Mouse (Mus musculus): Measurements from ENCODE around the gene Psenen. TPM values are rescaled to one million over a fixed set of nuclear protein-coding genes. Genes with fewer than 3 reads are reported as not detected.

Psenen gene
- polyA plus RNA-seq, 1 experiment, result 223 TPM

- TF ChIP-seq CTCF (conservative IDR thresholded peaks at IDR 0.05; ENCODE audit: insufficient read depth, insufficient read length, low read depth, low read length) (no peak), POLR2A (IDR thresholded peaks at IDR 0.05; ENCODE audit: low read depth, low read length) (no peak)
- Histone ChIP-seq H3K4me1 (ENCODE audit: control insufficient read depth, insufficient read depth, low read length) (peaks cover 8% of the 10 kb centered on the region), H3K27me3 (replicated peaks; ENCODE audit: control insufficient read depth, insufficient read depth, low read length) (no peaks in the 10 kb centered on the region), H3K36me3 (ENCODE audit: control insufficient read depth, insufficient read depth, low read length) (no peaks in the 10 kb centered on the region), H3K27ac (ENCODE audit: insufficient read depth, low read depth, low read length) (no peak overlapping the region), H3K4me3 (ENCODE audit: insufficient read depth, low read depth, low read length) (no peak overlapping the region)
- no peak for DNase-seq
- 41% methylated on average over 8 of the region's 8 CpGs for WGBS
Measured at GRCm38 (mm10) chr7:30604424-30604823, 41.0 kb upstream of the Psenen start.

GRCm38 (mm10) chr7:30602583-30602982 lies 39.2 kb upstream of the Psenen start:
- no peak for TF ChIP-seq POLR2A (IDR thresholded peaks at IDR 0.05; ENCODE audit: low read depth, low read length)
- TF ChIP-seq CTCF (conservative IDR thresholded peaks at IDR 0.05; ENCODE audit: insufficient read depth, insufficient read length, low read depth, low read length), result no peak
- 6% methylated on average over 3 of the region's 3 CpGs for WGBS
- DNase-seq, result peak; percentile 82
- H3K4me1 ChIP-seq (ENCODE audit: control insufficient read depth, insufficient read depth, low read length), result peaks cover 8% of the 10 kb centered on the region
- H3K27ac ChIP-seq (ENCODE audit: insufficient read depth, low read depth, low read length), result peak overlapping the region; percentile 83
- H3K4me3 ChIP-seq (ENCODE audit: insufficient read depth, low read depth, low read length), result no peak overlapping the region
- no peaks in the 10 kb centered on the region for H3K36me3 ChIP-seq (ENCODE audit: control insufficient read depth, insufficient read depth, low read length)
- H3K27me3 ChIP-seq (replicated peaks; ENCODE audit: control insufficient read depth, insufficient read depth, low read length), result no peaks in the 10 kb centered on the region; the same call in 1 of the 2 replicates

GRCm38 (mm10) chr7:30600651-30601050 lies 37.2 kb upstream of the Psenen start:
- no peak for TF ChIP-seq CTCF (conservative IDR thresholded peaks at IDR 0.05; ENCODE audit: insufficient read depth, insufficient read length, low read depth, low read length)
- no peak for TF ChIP-seq POLR2A (IDR thresholded peaks at IDR 0.05; ENCODE audit: low read depth, low read length)
- no peaks in the 10 kb centered on the region for H3K36me3 ChIP-seq (ENCODE audit: control insufficient read depth, insufficient read depth, low read length)
- no peaks in the 10 kb centered on the region; the same call in 1 of the 2 replicates for H3K27me3 ChIP-seq (replicated peaks; ENCODE audit: control insufficient read depth, insufficient read depth, low read length)
- 54% methylated on average over 7 of the region's 7 CpGs for WGBS
- H3K27ac ChIP-seq (ENCODE audit: insufficient read depth, low read depth, low read length), result peak overlapping the region; percentile 89
- no peak overlapping the region for H3K4me3 ChIP-seq (ENCODE audit: insufficient read depth, low read depth, low read length)
- DNase-seq, result peak; percentile 70
- H3K4me1 ChIP-seq (ENCODE audit: control insufficient read depth, insufficient read depth, low read length), result peaks cover 8% of the 10 kb centered on the region

DNA sequence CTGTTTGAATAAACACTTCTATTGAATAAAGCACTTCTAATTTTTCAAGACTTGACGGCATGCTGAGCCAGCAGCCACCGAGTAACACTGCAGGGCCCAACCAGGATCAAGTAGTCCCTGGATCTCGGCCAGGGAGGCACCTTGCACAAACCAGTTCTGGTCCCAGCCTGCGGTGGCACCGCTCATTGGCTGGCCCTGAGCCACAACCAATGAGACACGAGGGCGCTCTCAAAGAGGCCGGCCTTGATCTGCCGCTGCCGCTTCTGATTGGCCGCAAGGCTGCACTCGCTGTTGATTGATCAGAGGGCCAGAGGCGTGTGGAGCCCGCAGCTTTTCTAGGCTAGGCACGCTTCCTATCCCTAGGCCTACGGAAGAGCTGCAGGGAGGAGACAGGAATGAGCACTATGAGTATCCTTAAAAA lies 36.5 kb upstream of the Psenen start:
- peak; percentile 99 for DNase-seq
- Histone ChIP-seq H3K27me3 (replicated peaks; ENCODE audit: control insufficient read depth, insufficient read depth, low read length) (no peaks in the 10 kb centered on the region; the same call in 1 of the 2 replicates), H3K4me3 (ENCODE audit: insufficient read depth, low read depth, low read length) (no peak overlapping the region), H3K4me1 (ENCODE audit: control insufficient read depth, insufficient read depth, low read length) (peaks cover 8% of the 10 kb centered on the region), H3K27ac (ENCODE audit: insufficient read depth, low read depth, low read length) (peak overlapping the region; percentile 89), H3K36me3 (ENCODE audit: control insufficient read depth, insufficient read depth, low read length) (no peaks in the 10 kb centered on the region)
- WGBS, result 3% methylated on average over 16 of the region's 16 CpGs
- TF ChIP-seq CTCF (conservative IDR thresholded peaks at IDR 0.05; ENCODE audit: insufficient read depth, insufficient read length, low read depth, low read length) (no peak), POLR2A (IDR thresholded peaks at IDR 0.05; ENCODE audit: low read depth, low read length) (no peak)

DNA sequence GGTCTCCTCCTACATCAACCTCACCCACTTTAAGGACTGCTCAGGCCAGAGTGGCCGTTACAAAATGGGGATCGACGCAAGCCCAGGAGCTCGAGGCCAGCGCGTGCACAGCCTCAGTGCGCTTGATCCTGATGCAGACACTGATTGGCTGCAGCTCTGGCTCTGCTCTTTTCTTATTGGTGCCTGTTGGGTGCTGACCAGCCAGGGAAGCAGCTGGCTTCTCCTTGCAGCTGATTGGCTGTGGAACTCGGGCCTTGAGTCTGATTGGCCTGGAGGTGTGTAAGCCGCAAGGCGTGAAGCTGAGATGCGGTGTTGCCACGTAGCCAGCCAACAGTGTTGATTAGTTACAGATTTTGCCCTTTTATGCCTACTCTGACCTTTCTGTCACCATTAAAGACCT lies 35.4 kb upstream of the Psenen start, which contains the start of gene Zbtb32:
Gene Zbtb32, minus strand, starts transcription at position 124 of the 400 bp plus-strand sequence.
- DNase-seq, result no peak
- TF ChIP-seq POLR2A (IDR thresholded peaks at IDR 0.05; ENCODE audit: low read depth, low read length) (no peak), CTCF (conservative IDR thresholded peaks at IDR 0.05; ENCODE audit: insufficient read depth, insufficient read length, low read depth, low read length) (no peak)
- 92% methylated on average over 12 of the region's 12 CpGs for WGBS

GRCm38 (mm10) chr7:30596811-30597210 lies 33.4 kb upstream of the Psenen start:
- Histone ChIP-seq H3K4me1 (ENCODE audit: control insufficient read depth, insufficient read depth, low read length) (no peaks in the 10 kb centered on the region; the same call in 1 of the 2 replicates), H3K36me3 (ENCODE audit: control insufficient read depth, insufficient read depth, low read length) (no peaks in the 10 kb centered on the region), H3K4me3 (ENCODE audit: insufficient read depth, low read depth, low read length) (no peak overlapping the region), H3K27ac (ENCODE audit: insufficient read depth, low read depth, low read length) (no peak overlapping the region), H3K27me3 (replicated peaks; ENCODE audit: control insufficient read depth, insufficient read depth, low read length) (no peaks in the 10 kb centered on the region; the same call in 1 of the 2 replicates)
- DNase-seq, result no peak
- 83% methylated on average over 5 of the region's 5 CpGs for WGBS
- no peak for TF ChIP-seq CTCF (conservative IDR thresholded peaks at IDR 0.05; ENCODE audit: insufficient read depth, insufficient read length, low read depth, low read length)
- TF ChIP-seq POLR2A (IDR thresholded peaks at IDR 0.05; ENCODE audit: low read depth, low read length), result no peak

More for the DNA sequence above, 35.4 kb upstream of the Psenen start, which contains the start of gene Zbtb32:
- Histone ChIP-seq H3K4me3 (ENCODE audit: insufficient read depth, low read depth, low read length) (no peak within 1 kb of the TSS), H3K27ac (ENCODE audit: insufficient read depth, low read depth, low read length) (peak within 1 kb of the TSS; percentile 28), H3K4me1 (ENCODE audit: control insufficient read depth, insufficient read depth, low read length) (peaks cover 8% of the 10 kb centered on the region), H3K36me3 (ENCODE audit: control insufficient read depth, insufficient read depth, low read length) (no peaks in the 10 kb centered on the region), H3K27me3 (replicated peaks; ENCODE audit: control insufficient read depth, insufficient read depth, low read length) (no peaks in the 10 kb centered on the region; the same call in 1 of the 2 replicates)

DNA sequence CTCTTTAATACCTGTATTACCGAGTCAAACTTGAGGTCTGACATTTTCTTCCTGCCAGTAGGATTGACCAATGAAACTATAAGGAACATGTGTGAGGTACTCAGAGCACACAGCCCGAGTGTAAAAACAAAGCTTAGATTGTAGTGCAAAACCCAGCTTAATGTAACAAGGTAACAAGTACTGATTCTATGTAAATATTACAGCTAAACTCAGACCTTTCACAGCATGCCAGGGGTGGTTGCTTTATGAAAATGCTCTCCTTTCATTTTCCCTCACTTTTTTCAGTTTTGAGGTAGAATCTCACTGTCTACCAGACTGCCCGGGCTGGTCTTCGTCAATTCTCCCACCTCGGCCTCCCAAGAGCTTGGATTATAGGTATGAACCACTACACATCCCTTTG lies 32.7 kb upstream of the Psenen start:
- Histone ChIP-seq H3K36me3 (ENCODE audit: control insufficient read depth, insufficient read depth, low read length) (no peaks in the 10 kb centered on the region), H3K27me3 (replicated peaks; ENCODE audit: control insufficient read depth, insufficient read depth, low read length) (no peaks in the 10 kb centered on the region; the same call in 1 of the 2 replicates), H3K27ac (ENCODE audit: insufficient read depth, low read depth, low read length) (no peak overlapping the region), H3K4me1 (ENCODE audit: control insufficient read depth, insufficient read depth, low read length) (no peaks in the 10 kb centered on the region; the same call in 1 of the 2 replicates), H3K4me3 (ENCODE audit: insufficient read depth, low read depth, low read length) (no peak overlapping the region)
- 81% methylated on average over 5 of the region's 5 CpGs for WGBS
- TF ChIP-seq POLR2A (IDR thresholded peaks at IDR 0.05; ENCODE audit: low read depth, low read length), result no peak
- TF ChIP-seq CTCF (conservative IDR thresholded peaks at IDR 0.05; ENCODE audit: insufficient read depth, insufficient read length, low read depth, low read length), result no peak
- no peak for DNase-seq

Data from kidney, adult 2 months (tissue).